In the genomic region with DNA sequence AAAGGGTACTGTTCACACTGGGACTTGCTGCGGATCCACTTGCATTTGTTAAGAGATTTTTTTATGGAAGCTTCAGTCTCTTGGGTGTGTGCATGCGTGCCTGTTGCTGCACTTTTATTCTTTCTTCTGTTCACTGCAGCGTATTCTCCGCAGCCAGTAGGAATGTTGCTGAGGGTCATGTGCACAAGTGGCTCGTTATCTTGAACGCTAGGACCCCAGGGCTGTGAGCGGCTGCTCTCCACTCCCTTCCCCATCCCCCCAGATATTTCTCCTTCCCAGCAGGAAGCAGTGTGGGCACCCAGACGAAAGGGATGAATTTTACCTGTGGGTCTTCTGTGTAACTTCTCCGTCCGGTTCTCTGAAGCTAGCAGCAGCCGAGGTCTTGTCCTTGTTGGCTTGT, we compare ENCODE assay signal across 12 mouse cellular contexts.
"Had no signal": no experiment of that assay in that cellular context is flagged by ENCODE, and none has a peak within 500 bp of the region (broad histone marks: within the 10 kb centered on the region; RNA-seq: fewer than 3 reads in every experiment).

No protein-coding gene starts in this region.

- DNase-seq: kidney, postnatal 36 days; layer of hippocampus, postnatal 36 days; liver, embryonic 13.5 days; lung, adult 2 months; lung, postnatal 14 days; lung, postnatal 4 days; midbrain, embryonic 14.5 days; thymus, adult 18-20 months; thymus, postnatal 14 days; thymus, postnatal 4 days had no signal

- H3K9ac ChIP-seq: liver, embryonic 13.5 days had no signal

- H3K9me3 ChIP-seq: liver, embryonic 13.5 days had no signal

- H3K4me2 ChIP-seq: liver, embryonic 13.5 days; midbrain, embryonic 11.5 days had no signal

- H3K27me3 ChIP-seq: liver, embryonic 13.5 days had no signal

- H3K4me3 ChIP-seq: left cerebral cortex, adult 2 months; liver, embryonic 13.5 days had no signal

- H3K27ac ChIP-seq: left cerebral cortex, adult 2 months; liver, embryonic 13.5 days had no signal

- H3K4me1 ChIP-seq: liver, embryonic 13.5 days had no signal
